Mouse (Mus musculus) embryonic facial prominence, embryonic 13.5 days (tissue): Measurements from ENCODE around the gene Hes5. TPM values are rescaled to one million over a fixed set of nuclear protein-coding genes. Genes with fewer than 3 reads are reported as not detected.

Source experiments
- ATAC-seq: fragments of 200-750 bp; cut with Nextera tagmentation; 2 replicates; pipeline ENCODE4 v1.8.0; 2017; ENCODE audit warnings: low read depth; ENCODE audit not compliant: insufficient number of reproducible peaks, insufficient read depth, low FRiP score, low TSS enrichment
- H3K27ac ChIP-seq: fragments of 300-500 bp; sonication (generic); 2 replicates; pipeline ENCODE4 v1.5.1; 2015; ENCODE audit warnings: moderate library complexity, mild to moderate bottlenecking, inconsistent platforms
- H3K27me3 ChIP-seq: fragments of 300-500 bp; sonication (generic); 2 replicates; pipeline ENCODE4 v1.6.1; 2015; ENCODE audit warnings: mild to moderate bottlenecking, inconsistent platforms
- H3K36me3 ChIP-seq: fragments of 300-500 bp; sonication (generic); 2 replicates; pipeline ENCODE4 v1.6.1; 2015; ENCODE audit warnings: mild to moderate bottlenecking, inconsistent platforms
- H3K4me1 ChIP-seq: fragments of 300-500 bp; sonication (generic); 2 replicates; pipeline ENCODE4 v1.6.1; 2015; ENCODE audit warnings: inconsistent platforms
- H3K4me2 ChIP-seq: fragments of 300-500 bp; sonication (generic); 2 replicates; pipeline ENCODE4 v1.6.1; 2015; ENCODE audit warnings: moderate library complexity, mild to moderate bottlenecking, inconsistent platforms
- H3K4me3 ChIP-seq: fragments of 300-500 bp; sonication (generic); 2 replicates; pipeline ENCODE4 v1.5.1; 2015; ENCODE audit warnings: mild to moderate bottlenecking, inconsistent platforms
- H3K9ac ChIP-seq: fragments of 300-500 bp; sonication (generic); 2 replicates; pipeline ENCODE4 v1.6.1; 2015; ENCODE audit warnings: mild to moderate bottlenecking, inconsistent platforms
- H3K9me3 ChIP-seq: fragments of 300-500 bp; sonication (generic); 2 replicates; pipeline ENCODE4 v1.6.1; 2016; ENCODE audit warnings: inconsistent platforms
- WGBS: fragments of 180-500 bp; shearing (Covaris S2); methylation state at CpG from one replicate; pipeline ENCODE4 v1.1.7; 2015; ENCODE audit warnings: mixed read lengths; 5-methylcytosine and 5-hydroxymethylcytosine counted together
- polyA plus RNA-seq: library from polyadenylated mRNA; unstranded; fragments of >200 nt; fragmentation: Nextera tagmentation; extraction: Ambion mirVana; gene quantifications from 2 replicates; pipeline ENCODE4 v1.2.1, GENCODE M21; 2015

Hes5 gene
- polyA plus RNA-seq, 1 experiment from 2014 or later = 6.0 TPM

DNA sequence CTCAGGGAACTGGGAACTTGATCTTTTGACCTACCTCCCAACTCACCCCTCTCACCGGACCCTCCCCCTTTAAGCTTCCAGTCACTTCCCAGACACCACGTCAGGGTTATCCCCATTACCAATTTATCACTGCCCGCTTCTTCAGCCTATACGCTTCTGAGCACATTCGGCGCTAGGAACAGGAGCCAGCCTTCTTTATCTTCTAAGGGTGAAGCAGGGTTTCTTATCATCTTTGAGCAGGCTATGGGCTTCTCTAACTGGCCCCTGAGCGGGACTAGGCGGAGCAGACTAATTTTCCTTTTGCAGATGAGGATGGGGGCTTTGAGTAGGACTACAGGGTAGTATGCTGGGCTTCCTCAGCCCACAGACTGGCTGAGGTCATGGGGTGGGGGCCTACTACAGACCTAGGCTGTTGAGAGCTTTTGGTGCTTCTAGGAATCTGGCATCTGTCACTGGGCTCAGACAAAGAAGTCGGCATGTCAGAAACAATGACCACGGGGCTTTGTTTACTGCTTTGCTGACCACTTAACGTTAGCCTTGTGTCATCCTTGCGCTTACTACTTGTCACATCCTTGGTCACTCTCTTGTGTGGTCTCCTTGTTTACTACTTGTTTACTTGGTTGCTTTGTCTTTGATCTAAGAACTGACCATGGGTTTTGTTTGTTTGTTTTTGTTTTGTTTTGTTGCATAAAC is 32.2 kb upstream of the Hes5 start, which contains the start of gene Tnfrsf14:
Tnfrsf14 (minus strand) TSS at position 169 of the 693 bp plus-strand sequence.
- no peaks in the 10 kb centered on the region; the same call in 1 of the 2 replicates for H3K27me3 ChIP-seq
- peak within 1 kb of the TSS; percentile 59 for H3K9ac ChIP-seq
- 44% methylated on average over 12 of the region's 12 CpGs for WGBS
- no peaks in the 10 kb centered on the region for H3K9me3 ChIP-seq
- peak within 1 kb of the TSS; percentile 24 for H3K4me3 ChIP-seq
- H3K4me2 ChIP-seq = peak within 1 kb of the TSS; percentile 52
- peak within 1 kb of the TSS; percentile 79 for H3K27ac ChIP-seq
- ATAC-seq = no peak
- H3K36me3 ChIP-seq = no peaks in the 10 kb centered on the region
- peaks cover 23% of the 10 kb centered on the region for H3K4me1 ChIP-seq

DNA sequence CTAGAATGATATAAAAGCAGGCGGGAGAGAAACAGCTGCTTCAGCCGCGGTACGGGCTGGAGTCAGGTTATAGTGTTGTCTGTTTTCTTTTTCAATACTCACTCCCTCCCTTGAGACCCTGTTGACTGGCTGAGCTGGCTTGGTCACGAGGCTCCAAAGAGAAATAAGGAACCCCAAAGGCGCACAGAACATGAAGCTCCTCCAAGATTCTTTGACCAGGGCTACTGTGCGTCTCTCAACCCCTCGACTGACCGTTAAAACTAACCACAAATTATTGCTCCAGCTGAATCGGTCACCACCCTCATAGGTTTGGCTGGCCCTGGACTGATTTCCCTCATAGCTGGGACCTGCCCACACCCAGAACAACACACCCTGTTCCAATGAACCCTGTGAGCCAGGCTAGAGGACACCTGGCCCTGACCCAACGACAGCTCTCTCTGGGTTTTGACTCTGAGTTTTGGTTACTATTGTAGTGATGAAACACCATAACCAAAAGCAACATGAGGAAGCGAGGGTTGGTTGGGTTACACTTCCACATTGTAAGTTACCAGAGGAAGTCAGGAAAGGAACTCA is 31.5 kb upstream of the Hes5 start:
- Histone ChIP-seq H3K27me3 (no peaks in the 10 kb centered on the region; the same call in 1 of the 2 replicates), H3K27ac (no peak overlapping the region), H3K9me3 (no peaks in the 10 kb centered on the region)

DNA sequence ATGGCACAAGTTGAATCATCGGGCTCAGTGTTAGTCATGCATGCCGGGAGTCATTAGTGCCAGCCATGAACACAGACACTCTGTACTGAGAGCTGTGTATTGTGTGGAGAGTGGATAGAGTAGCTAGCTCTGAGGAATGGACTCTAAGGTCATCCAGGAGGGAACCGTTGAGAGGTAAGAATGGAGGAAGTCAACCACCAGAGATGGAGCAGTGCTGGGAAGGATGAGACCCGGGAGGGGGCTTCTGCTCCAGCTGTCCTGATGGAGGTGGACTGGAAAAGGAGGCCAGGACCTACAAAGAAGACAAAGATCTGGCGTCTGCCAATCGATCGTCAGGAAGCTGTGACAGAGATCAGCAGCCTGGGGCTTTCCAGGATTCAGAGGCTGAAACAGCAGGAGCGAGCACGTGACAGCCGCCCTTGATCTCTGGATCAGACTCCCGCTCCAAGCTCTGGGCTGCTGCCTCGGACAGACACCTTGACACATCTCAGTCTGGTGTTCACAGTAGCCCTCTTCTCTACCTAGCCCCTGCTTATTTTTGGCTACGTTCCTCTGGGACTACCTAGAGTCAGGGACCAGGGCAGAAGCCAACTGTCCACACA is 27.3 kb upstream of the Hes5 start:
- no peak overlapping the region for H3K9ac ChIP-seq
- no peaks in the 10 kb centered on the region for H3K36me3 ChIP-seq
- H3K9me3 ChIP-seq = no peaks in the 10 kb centered on the region
- H3K27me3 ChIP-seq = no peaks in the 10 kb centered on the region; the same call in 1 of the 2 replicates
- peaks cover 2% of the 10 kb centered on the region for H3K4me1 ChIP-seq
- ATAC-seq = no peak
- no peak overlapping the region for H3K27ac ChIP-seq
- H3K4me3 ChIP-seq = no peak overlapping the region
- H3K4me2 ChIP-seq = no peak overlapping the region
- 56% methylated on average over 13 of the region's 13 CpGs for WGBS

More for the DNA sequence above, 31.5 kb upstream of the Hes5 start:
- ATAC-seq = no peak
- peaks cover 23% of the 10 kb centered on the region for H3K4me1 ChIP-seq
- 82% methylated on average over 12 of the region's 12 CpGs for WGBS
- H3K4me2 ChIP-seq = no peak overlapping the region
- no peak overlapping the region for H3K4me3 ChIP-seq
- H3K9ac ChIP-seq = no peak overlapping the region
- H3K36me3 ChIP-seq = no peaks in the 10 kb centered on the region

DNA sequence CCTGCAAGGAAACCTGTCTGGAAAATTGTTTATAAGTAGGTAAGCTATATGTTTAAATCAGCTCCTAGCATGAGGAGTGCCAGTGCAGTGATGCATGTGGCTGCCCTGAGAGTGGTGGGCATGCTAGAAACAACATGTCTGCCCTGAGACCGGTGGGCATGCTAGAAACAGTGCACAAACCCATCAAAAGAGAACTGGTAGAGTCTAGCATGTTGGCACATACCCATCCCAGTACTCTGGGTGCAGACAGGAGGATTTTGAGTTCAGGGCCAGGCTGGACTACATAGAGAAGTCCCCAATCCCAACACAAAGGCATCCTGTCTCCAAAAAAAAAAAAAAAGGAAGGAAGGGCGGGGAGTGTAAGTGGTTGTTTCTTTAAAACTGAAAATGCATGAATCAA is 25.9 kb upstream of the Hes5 start:
- no peaks in the 10 kb centered on the region for H3K36me3 ChIP-seq
- H3K9ac ChIP-seq = no peak overlapping the region
- H3K4me2 ChIP-seq = no peak overlapping the region
- H3K27ac ChIP-seq = no peak overlapping the region
- ATAC-seq = no peak
- no peaks in the 10 kb centered on the region for H3K9me3 ChIP-seq
- no peaks in the 10 kb centered on the region for H3K4me1 ChIP-seq
- 87% methylated on average over 2 of the region's 2 CpGs for WGBS
- H3K27me3 ChIP-seq = no peaks in the 10 kb centered on the region; the same call in 1 of the 2 replicates
- no peak overlapping the region for H3K4me3 ChIP-seq

DNA sequence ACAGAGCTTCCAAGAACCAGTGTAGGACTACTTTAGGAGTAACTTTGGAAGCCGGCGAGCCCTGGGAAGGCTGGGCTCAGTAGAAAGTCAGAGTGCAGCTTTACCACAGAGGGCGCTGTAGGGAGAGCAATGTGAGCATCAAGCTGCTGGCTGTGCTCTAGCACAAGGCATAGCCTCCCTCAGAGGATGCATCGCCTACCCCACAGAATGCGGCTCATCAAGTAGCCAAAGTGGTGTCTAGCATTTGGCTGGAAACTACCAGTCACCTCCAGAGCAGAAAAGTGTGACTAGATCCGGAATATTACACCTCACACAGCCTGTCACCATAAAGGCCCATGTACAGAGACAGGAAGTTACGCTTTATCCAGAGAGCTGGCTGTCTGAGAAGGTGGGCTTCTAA is 24.9 kb upstream of the Hes5 start:
- no peak overlapping the region for H3K27ac ChIP-seq
- no peaks in the 10 kb centered on the region for H3K36me3 ChIP-seq
- no peak overlapping the region for H3K4me2 ChIP-seq
- H3K4me3 ChIP-seq = no peak overlapping the region
- no peaks in the 10 kb centered on the region for H3K9me3 ChIP-seq
- no peaks in the 10 kb centered on the region for H3K4me1 ChIP-seq
- no peak overlapping the region for H3K9ac ChIP-seq
- WGBS = 80% methylated on average over 7 of the region's 7 CpGs
- no peak for ATAC-seq
- H3K27me3 ChIP-seq = no peaks in the 10 kb centered on the region; the same call in 1 of the 2 replicates

DNA sequence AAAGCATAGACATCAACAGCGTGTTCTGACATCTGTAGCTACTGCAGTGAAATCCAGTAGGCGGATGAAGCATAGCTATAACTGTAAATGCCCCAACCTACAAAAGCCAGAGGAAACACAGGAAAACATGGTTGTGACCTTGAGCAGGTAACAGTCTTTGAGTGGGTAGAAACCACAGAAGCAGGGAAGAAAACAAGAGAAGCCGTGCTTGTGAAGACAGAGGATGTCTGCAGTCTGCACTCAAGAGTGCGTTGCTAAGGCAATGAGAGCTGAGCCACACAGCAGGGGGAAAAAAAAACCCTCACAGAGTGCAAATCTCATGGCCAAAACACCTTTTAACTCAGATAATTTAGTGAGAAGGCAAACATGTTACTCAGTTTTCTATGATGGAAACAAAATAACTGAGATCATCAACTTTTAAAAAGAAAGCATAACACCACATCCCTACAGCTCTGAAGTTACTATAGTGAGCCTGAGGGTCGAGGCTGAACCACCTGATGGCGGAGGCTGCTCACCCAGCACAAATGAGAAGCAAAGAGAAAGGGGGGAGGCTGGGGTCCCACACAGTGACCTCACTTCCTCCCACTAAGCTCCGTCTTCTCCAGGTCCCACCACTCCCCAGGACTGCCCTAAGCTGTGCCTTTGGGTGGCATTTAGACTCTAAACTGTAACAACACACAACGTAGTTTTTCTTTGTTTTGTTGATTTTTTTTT is 24.0 kb upstream of the Hes5 start:
- Histone ChIP-seq H3K4me3 (no peak overlapping the region), H3K27me3 (no peaks in the 10 kb centered on the region; the same call in 1 of the 2 replicates), H3K4me2 (no peak overlapping the region), H3K4me1 (no peaks in the 10 kb centered on the region), H3K9ac (no peak overlapping the region), H3K36me3 (no peaks in the 10 kb centered on the region), H3K27ac (no peak overlapping the region), H3K9me3 (no peaks in the 10 kb centered on the region)
- 61% methylated on average over 8 of the region's 8 CpGs for WGBS
- ATAC-seq = no peak

DNA sequence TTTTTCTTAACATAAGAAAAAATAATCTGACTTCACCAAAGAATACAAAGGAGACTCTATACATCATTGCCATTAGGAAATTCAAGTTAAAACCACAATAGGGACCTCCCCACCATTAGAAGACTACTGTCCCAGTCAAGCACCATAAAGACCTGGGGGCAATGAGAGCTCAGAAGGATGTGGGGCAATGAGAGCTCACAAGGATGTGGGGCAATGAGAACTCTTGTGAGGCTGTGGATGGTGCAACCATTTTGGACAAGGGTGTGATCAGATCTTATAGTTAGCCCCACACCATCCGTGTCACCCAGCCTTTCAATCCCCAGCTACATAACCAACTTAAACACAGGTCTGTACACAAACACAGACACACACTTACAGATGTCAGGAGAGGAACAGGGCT is 23.0 kb upstream of the Hes5 start:
- Histone ChIP-seq H3K4me2 (no peak overlapping the region), H3K9ac (no peak overlapping the region), H3K4me1 (no peaks in the 10 kb centered on the region), H3K27me3 (no peaks in the 10 kb centered on the region; the same call in 1 of the 2 replicates), H3K27ac (no peak overlapping the region), H3K4me3 (no peak overlapping the region), H3K9me3 (no peaks in the 10 kb centered on the region), H3K36me3 (no peaks in the 10 kb centered on the region)
- no peak for ATAC-seq
- WGBS = 76% methylated on average over 1 of the region's 1 CpGs

DNA sequence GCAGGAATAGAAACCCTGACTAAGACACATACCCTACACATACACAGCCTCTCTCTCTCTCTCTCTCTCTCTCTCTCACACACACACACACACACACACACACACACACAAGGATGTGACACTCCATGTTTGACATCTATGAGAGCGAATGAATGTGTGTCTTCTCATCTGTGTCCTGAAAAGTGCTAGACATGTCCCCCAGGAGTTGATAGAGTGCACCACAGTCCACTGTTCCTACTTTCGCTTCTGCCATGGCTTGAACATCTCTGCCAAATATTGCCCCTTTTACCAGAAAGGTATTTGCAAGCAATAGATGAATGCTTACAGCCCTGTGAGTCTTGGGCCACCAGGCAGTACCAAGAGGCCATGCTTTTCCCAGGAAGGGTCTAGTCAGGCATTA is 20.6 kb upstream of the Hes5 start:
- no peaks in the 10 kb centered on the region for H3K27me3 ChIP-seq
- H3K4me3 ChIP-seq = no peak overlapping the region
- H3K9me3 ChIP-seq = no peaks in the 10 kb centered on the region
- no peaks in the 10 kb centered on the region for H3K4me1 ChIP-seq
- ATAC-seq = no peak
- H3K4me2 ChIP-seq = no peak overlapping the region
- no peaks in the 10 kb centered on the region for H3K36me3 ChIP-seq
- H3K27ac ChIP-seq = no peak overlapping the region
- no peak overlapping the region for H3K9ac ChIP-seq
- WGBS = 89% methylated on average over 2 of the region's 2 CpGs

DNA sequence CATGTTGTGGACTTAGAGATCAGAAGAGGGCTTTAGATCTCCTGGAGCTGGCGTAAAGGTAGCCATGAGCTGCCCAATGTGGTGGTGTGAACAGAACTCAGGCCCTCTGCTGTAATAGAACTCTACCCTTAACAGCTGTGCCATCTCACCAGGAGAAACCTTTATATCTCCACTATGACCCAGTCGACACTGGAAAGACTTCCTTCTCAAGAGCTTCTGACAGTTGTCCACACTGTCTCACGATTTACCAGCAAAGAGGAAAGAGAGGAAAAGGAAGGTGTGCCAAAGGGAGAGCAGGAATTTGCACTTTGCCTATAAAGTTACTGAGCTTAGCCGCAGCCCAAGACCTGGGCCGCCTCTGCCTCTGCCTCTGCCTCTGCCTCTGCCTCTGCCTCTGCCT is 18.9 kb upstream of the Hes5 start:
- Histone ChIP-seq H3K4me1 (peaks cover 9% of the 10 kb centered on the region), H3K27me3 (no peaks in the 10 kb centered on the region), H3K27ac (no peak overlapping the region), H3K9me3 (no peaks in the 10 kb centered on the region), H3K4me2 (no peak overlapping the region), H3K4me3 (no peak overlapping the region), H3K9ac (no peak overlapping the region), H3K36me3 (no peaks in the 10 kb centered on the region)
- no peak for ATAC-seq
- WGBS = 81% methylated on average over 5 of the region's 5 CpGs

DNA sequence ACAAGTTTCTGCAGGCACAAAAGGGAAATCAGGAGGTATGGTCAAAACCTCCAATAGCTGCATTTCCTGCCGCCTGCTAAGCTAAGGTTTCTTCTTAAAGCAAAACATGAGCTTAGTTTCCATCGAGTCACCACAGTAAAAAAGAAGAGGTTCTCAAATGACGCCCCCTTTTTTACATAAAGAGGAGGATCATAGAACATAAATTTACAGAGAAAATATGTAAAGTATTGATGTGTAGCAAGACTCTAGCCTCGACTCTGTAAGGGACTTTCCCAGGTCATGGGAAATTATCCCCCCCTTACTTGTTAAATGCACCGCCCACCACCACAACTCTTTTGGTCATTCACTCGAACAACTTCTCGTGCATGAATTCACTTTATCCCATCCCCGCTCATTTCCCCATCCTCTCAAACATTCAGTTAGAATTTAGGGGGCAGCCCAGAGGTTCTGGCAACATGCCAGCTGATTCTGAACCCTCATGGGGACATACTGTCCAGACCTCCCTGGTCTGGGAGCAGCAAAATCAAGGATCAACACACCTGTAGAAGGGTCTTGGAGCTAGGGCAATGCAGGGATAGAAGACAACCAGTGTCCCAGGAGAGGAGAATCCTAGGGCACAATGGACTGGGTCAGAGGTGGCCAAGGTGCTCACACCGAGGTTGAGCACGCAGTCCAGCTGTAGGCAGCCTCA is 17.9 kb upstream of the Hes5 start:
- H3K9me3 ChIP-seq = no peaks in the 10 kb centered on the region
- no peaks in the 10 kb centered on the region for H3K27me3 ChIP-seq
- WGBS = 71% methylated on average over 10 of the region's 10 CpGs
- H3K4me2 ChIP-seq = no peak overlapping the region
- H3K4me3 ChIP-seq = no peak overlapping the region
- H3K27ac ChIP-seq = no peak overlapping the region
- H3K9ac ChIP-seq = no peak overlapping the region
- no peak for ATAC-seq
- peaks cover 9% of the 10 kb centered on the region for H3K4me1 ChIP-seq
- no peaks in the 10 kb centered on the region for H3K36me3 ChIP-seq

DNA sequence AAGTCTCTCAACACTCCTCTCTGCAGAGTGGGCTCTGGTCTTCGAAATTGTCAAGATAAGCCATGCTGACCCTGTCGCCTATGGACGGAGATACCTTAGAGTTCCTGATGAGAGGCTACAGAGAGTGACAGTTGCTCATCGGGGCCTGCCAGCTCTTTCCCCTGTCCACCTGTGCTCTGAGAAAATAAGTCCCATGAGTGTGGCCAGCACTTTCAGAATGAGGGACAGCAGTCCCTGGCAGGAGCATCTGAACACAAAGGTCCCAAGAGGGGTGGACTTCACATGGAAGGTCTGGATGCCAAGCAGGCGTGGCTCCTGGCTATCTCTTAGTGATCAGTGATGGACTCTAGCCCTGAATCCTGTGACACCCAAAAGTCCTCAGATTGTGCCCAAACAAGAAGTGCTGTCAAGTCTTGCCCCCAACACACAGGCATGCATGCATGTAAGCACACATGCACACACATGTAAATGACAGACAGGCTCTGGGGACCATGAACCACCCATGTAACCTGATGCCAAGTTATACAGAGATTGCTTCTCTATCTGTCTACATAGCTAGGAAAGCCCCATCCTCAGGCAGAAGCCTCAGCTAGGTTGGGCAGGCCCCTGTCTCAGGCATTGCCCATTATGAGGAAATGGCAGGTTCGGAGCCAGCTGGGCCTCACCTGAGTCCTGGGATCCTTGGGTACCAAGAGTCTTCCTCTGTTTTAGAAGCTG is 17.2 kb upstream of the Hes5 start:
- Histone ChIP-seq H3K27me3 (peaks cover 5% of the 10 kb centered on the region), H3K4me2 (no peak overlapping the region), H3K36me3 (no peaks in the 10 kb centered on the region), H3K9me3 (no peaks in the 10 kb centered on the region), H3K27ac (no peak overlapping the region), H3K4me3 (no peak overlapping the region), H3K9ac (no peak overlapping the region), H3K4me1 (peaks cover 13% of the 10 kb centered on the region)
- 88% methylated on average over 6 of the region's 6 CpGs for WGBS
- ATAC-seq = no peak
